Mouse (Mus musculus): Measurements from ENCODE around the gene Acad8.

DNA sequence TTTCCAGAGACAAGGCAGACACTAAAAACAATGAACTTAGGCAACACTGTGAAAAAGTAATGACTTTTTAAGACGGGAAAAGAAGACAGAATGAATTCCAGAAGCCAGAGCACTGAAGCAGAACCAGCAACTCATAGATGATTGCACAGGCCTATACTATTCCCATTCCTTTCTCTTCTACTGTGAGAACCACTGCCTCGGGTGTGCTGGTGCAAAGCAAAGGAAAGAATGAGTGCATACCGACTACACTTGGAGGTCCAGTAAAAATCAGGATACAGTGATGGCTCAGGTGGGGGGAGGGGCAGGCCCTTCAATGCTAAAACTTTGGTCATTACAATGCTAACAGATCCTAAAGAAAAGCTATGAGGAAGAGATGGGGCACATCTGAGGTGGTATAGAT lies 5.5 kb downstream of the Acad8 start:
- no peak for TF ChIP-seq CTCF (IDR thresholded peaks at IDR 0.05; ENCODE audit: low read depth)
- no peak for TF ChIP-seq EP300 (IDR thresholded peaks at IDR 0.05; ENCODE audit: low read depth)

Measured in liver, postnatal 0 days (tissue).